Mouse (Mus musculus): ENCODE measurements at regions not wholly inside any gene's neighbourhood (a gene's known extent, or its start where the extent isn't known, plus 50 kb on each side); places are given as distances from the start of the nearest gene placed in this dataset.
"Not testable (repeated sequence)": the region's sequence is repeated elsewhere in the genome, so short reads cannot be mapped to it uniquely, and the experiment has no call there.

- DNase-seq (ENCODE audit: low read depth, low spot score), result no peak
These were observed 109.6 kb upstream of the Klf3 start for GRCm38 (mm10) chr5:64693616-64694015.

- no peak for DNase-seq (ENCODE audit: low read depth, low spot score)
These were observed 108.6 kb upstream of the Klf3 start for GRCm38 (mm10) chr5:64694606-64695005.

GRCm38 (mm10) chr5:64696099-64696498 is 107.1 kb upstream of the Klf3 start:
- no peak for DNase-seq (ENCODE audit: low read depth, low spot score)

GRCm38 (mm10) chr5:64697466-64697865 is 105.7 kb upstream of the Klf3 start:
- DNase-seq (ENCODE audit: low read depth, low spot score), result no peak

- no peak for DNase-seq (ENCODE audit: low read depth, low spot score)
These were observed 104.6 kb upstream of the Klf3 start for GRCm38 (mm10) chr5:64698458-64699116.

GRCm38 (mm10) chr5:64700030-64700429 is 103.2 kb upstream of the Klf3 start:
- DNase-seq (ENCODE audit: low read depth, low spot score), result no peak

- DNase-seq (ENCODE audit: low read depth, low spot score), result no peak
These were observed 101.9 kb upstream of the Klf3 start for GRCm38 (mm10) chr5:64701219-64701779.

- DNase-seq (ENCODE audit: low read depth, low spot score), result peak; percentile 68
These were observed 101.4 kb upstream of the Klf3 start for GRCm38 (mm10) chr5:64701780-64702231.

GRCm38 (mm10) chr5:64702404-64702803 is 100.8 kb upstream of the Klf3 start:
- DNase-seq (ENCODE audit: low read depth, low spot score), result not testable (repeated sequence)

- peak; percentile 65 for DNase-seq (ENCODE audit: low read depth, low spot score)
These were observed 99.9 kb upstream of the Klf3 start for GRCm38 (mm10) chr5:64703091-64703872.

- no peak for DNase-seq (ENCODE audit: low read depth, low spot score)
These were observed 99.0 kb upstream of the Klf3 start for GRCm38 (mm10) chr5:64704144-64704543.

- no peak for DNase-seq (ENCODE audit: low read depth, low spot score)
These were observed 96.6 kb upstream of the Klf3 start for GRCm38 (mm10) chr5:64706586-64706985.

GRCm38 (mm10) chr5:64709146-64709545 is 94.0 kb upstream of the Klf3 start:
- DNase-seq (ENCODE audit: low read depth, low spot score), result no peak

GRCm38 (mm10) chr5:64710236-64710635 is 93.0 kb upstream of the Klf3 start:
- DNase-seq (ENCODE audit: low read depth, low spot score), result no peak

- DNase-seq (ENCODE audit: low read depth, low spot score), result no peak
These were observed 92.2 kb upstream of the Klf3 start for GRCm38 (mm10) chr5:64710968-64711367.

GRCm38 (mm10) chr5:64714221-64714653 is 89.0 kb upstream of the Klf3 start:
- DNase-seq (ENCODE audit: low read depth, low spot score), result no peak

- DNase-seq (ENCODE audit: low read depth, low spot score), result peak; percentile 42
These were observed 88.5 kb upstream of the Klf3 start for GRCm38 (mm10) chr5:64714710-64715109.

- DNase-seq (ENCODE audit: low read depth, low spot score), result no peak
These were observed 86.6 kb upstream of the Klf3 start for GRCm38 (mm10) chr5:64716551-64716950.

- DNase-seq (ENCODE audit: low read depth, low spot score), result no peak
These were observed 81.0 kb upstream of the Klf3 start for GRCm38 (mm10) chr5:64722211-64722610.

- no peak for DNase-seq (ENCODE audit: low read depth, low spot score)
These were observed 75.3 kb upstream of the Klf3 start for GRCm38 (mm10) chr5:64727847-64728246.

GRCm38 (mm10) chr5:64732356-64732755 is 70.8 kb upstream of the Klf3 start:
- no peak for DNase-seq (ENCODE audit: low read depth, low spot score)

- DNase-seq (ENCODE audit: low read depth, low spot score), result no peak
These were observed 66.2 kb upstream of the Klf3 start for GRCm38 (mm10) chr5:64736985-64737384.
